Mouse (Mus musculus) gastrocnemius, postnatal 10 days (tissue): ENCODE data around the gene C730034F03Rik. TPM values are rescaled to one million over a fixed set of nuclear protein-coding genes. Genes with fewer than 3 reads are reported as not detected.

Experiments
- DNase-seq: peaks from one replicate; pipeline ENCODE4 v3.0.0; 2021; ENCODE audit warnings: mixed read lengths
- total RNA-seq, 2 experiments: library from RNA; stranded (reverse); gene quantifications; 2 replicates each; pipeline ENCODE4 v1.2.3; 2021

The C730034F03Rik gene
- total RNA-seq, 2 experiments from 2014 or later = 0.38 to 0.88 TPM

- no peak for DNase-seq
These were observed 3.6 kb downstream of the C730034F03Rik start for GRCm38 (mm10) chr15:89432946-89433345.

- DNase-seq = no peak
These were observed 4.7 kb downstream of the C730034F03Rik start for GRCm38 (mm10) chr15:89434136-89434535.

- DNase-seq = no peak
These were observed 6.5 kb downstream of the C730034F03Rik start for GRCm38 (mm10) chr15:89435878-89436277.

GRCm38 (mm10) chr15:89442486-89443070 lies 13.2 kb downstream of the C730034F03Rik start:
- DNase-seq = no peak

- peak; percentile 75 for DNase-seq
These were observed 23.8 kb downstream of the C730034F03Rik start for GRCm38 (mm10) chr15:89452906-89453864.

GRCm38 (mm10) chr15:89453865-89454478 lies 24.6 kb downstream of the C730034F03Rik start, which contains the start of gene Mapk8ip2:
TSS of gene Mapk8ip2 (plus strand) at chr15:89453913.
- DNase-seq = no peak

- DNase-seq = no peak
These were observed 25.5 kb downstream of the C730034F03Rik start for GRCm38 (mm10) chr15:89454857-89455256.

GRCm38 (mm10) chr15:89455642-89456041 lies 26.3 kb downstream of the C730034F03Rik start:
- DNase-seq = no peak

GRCm38 (mm10) chr15:89458942-89459341 lies 29.6 kb downstream of the C730034F03Rik start:
- DNase-seq = no peak

GRCm38 (mm10) chr15:89459821-89460220 lies 30.4 kb downstream of the C730034F03Rik start:
- no peak for DNase-seq

- no peak for DNase-seq
These were observed 30.9 kb downstream of the C730034F03Rik start for GRCm38 (mm10) chr15:89460298-89460697.

- no peak for DNase-seq
These were observed 31.9 kb downstream of the C730034F03Rik start for GRCm38 (mm10) chr15:89461321-89461720.

- DNase-seq = no peak
These were observed 32.8 kb downstream of the C730034F03Rik start for GRCm38 (mm10) chr15:89462176-89462575.

- no peak for DNase-seq
These were observed 34.2 kb downstream of the C730034F03Rik start for GRCm38 (mm10) chr15:89463334-89464235.

- DNase-seq = no peak
These were observed 35.7 kb downstream of the C730034F03Rik start for GRCm38 (mm10) chr15:89465052-89465451.

- DNase-seq = no peak
These were observed 39.2 kb downstream of the C730034F03Rik start for GRCm38 (mm10) chr15:89468577-89468976.

- DNase-seq = no peak
These were observed 42.1 kb downstream of the C730034F03Rik start for GRCm38 (mm10) chr15:89471476-89471875.

GRCm38 (mm10) chr15:89473370-89473769 lies 44.0 kb downstream of the C730034F03Rik start:
- no peak for DNase-seq

GRCm38 (mm10) chr15:89473921-89474320 lies 44.5 kb downstream of the C730034F03Rik start:
- DNase-seq = no peak

GRCm38 (mm10) chr15:89474596-89475292 lies 45.4 kb downstream of the C730034F03Rik start:
- no peak for DNase-seq

GRCm38 (mm10) chr15:89475293-89475600 lies 45.9 kb downstream of the C730034F03Rik start:
- DNase-seq = no peak
